Mouse (Mus musculus) neural tube, embryonic 11.5 days (tissue): ENCODE results near the gene Klk14. TPM values are rescaled to one million over a fixed set of nuclear protein-coding genes. Genes with fewer than 3 reads are reported as not detected.
"Not testable (repeated sequence)": the region's sequence is repeated elsewhere in the genome, so short reads cannot be mapped to it uniquely, and the experiment has no call there.

Experiments used
- ATAC-seq: fragments of 200-750 bp; cut with Nextera tagmentation; 2 replicates; pipeline ENCODE4 v1.8.0; 2017; ENCODE audit warnings: moderate number of reproducible peaks, mild to moderate bottlenecking, moderate TSS enrichment, moderate library complexity; ENCODE audit not compliant: insufficient read depth, low FRiP score, low TSS enrichment
- DNase-seq: peaks from one replicate; pipeline ENCODE4 v3.0.0-alpha.2; 2015; ENCODE audit warnings: low spot score
- H3K27ac ChIP-seq: fragments of 300-500 bp; sonication (generic); 2 replicates; pipeline ENCODE4 v1.5.1; 2014; ENCODE audit warnings: low read depth, mild to moderate bottlenecking, low read length
- H3K27me3 ChIP-seq: fragments of 300-500 bp; sonication (generic); 2 replicates; pipeline ENCODE4 v1.6.1; 2014; ENCODE audit warnings: mild to moderate bottlenecking, low read length, mixed read lengths; ENCODE audit not compliant: control insufficient read depth, insufficient read depth
- H3K36me3 ChIP-seq: fragments of 300-500 bp; sonication (generic); 2 replicates; pipeline ENCODE4 v1.6.1; 2014; ENCODE audit warnings: mild to moderate bottlenecking, low read length, moderate library complexity, mixed read lengths; ENCODE audit not compliant: control insufficient read depth, insufficient read depth
- H3K4me1 ChIP-seq: fragments of 300-500 bp; sonication (generic); 2 replicates; pipeline ENCODE4 v1.6.1; 2014; ENCODE audit warnings: low read length, mixed read lengths; ENCODE audit not compliant: control insufficient read depth, insufficient read depth
- H3K4me2 ChIP-seq: fragments of 300-500 bp; sonication (generic); 2 replicates; pipeline ENCODE4 v1.6.1; 2014; ENCODE audit warnings: low read depth, mild to moderate bottlenecking, moderate library complexity
- H3K4me3 ChIP-seq: fragments of 300-500 bp; sonication (generic); 2 replicates; pipeline ENCODE4 v1.5.1; 2014; ENCODE audit warnings: low read depth, low read length
- H3K9ac ChIP-seq: fragments of 300-500 bp; sonication (generic); 2 replicates; pipeline ENCODE4 v1.6.1; 2014; ENCODE audit warnings: mild to moderate bottlenecking, low read length
- H3K9me3 ChIP-seq: fragments of 300-500 bp; sonication (generic); 2 replicates; pipeline ENCODE4 v1.6.1; 2016; ENCODE audit warnings: low read length; ENCODE audit not compliant: control insufficient read depth
- WGBS: fragments of 180-500 bp; shearing (Covaris S2); extraction: QIAGEN DNeasy Blood & Tissue Kit; methylation state at CpG from one replicate; pipeline ENCODE4 v1.1.7; 2014; 5-methylcytosine and 5-hydroxymethylcytosine counted together
- polyA plus RNA-seq: library from polyadenylated mRNA; unstranded; fragments of >200 nt; fragmentation: Nextera tagmentation; extraction: Ambion mirVana; gene quantifications from 2 replicates; pipeline ENCODE4 v1.2.1, GENCODE M21; 2014

The Klk14 gene
- polyA plus RNA-seq, 1 experiment from 2014 or later, result not detected

DNA sequence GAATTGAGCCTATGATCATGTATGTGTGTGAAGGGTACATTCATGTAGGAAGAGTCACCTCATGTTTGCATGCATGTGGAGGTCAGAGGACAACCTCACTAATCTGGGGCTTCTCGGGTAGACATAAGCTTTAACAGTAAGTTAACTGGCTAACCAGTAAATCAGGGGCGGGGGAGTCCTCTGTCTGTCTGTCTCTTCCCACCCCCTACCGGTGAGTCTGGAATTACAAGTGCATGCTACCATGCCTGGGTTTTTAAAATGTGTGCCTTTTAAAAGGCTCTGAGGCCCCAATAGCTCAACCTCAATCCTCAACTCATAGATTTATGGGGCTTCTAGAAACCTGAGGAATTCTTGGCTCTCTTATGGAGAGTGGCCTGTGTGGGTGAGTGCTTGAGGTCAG lies 21.6 kb upstream of the Klk14 start:
- Histone ChIP-seq H3K4me1 (peaks cover 6% of the 10 kb centered on the region; the same call in 1 of the 2 replicates), H3K9me3 (no peaks in the 10 kb centered on the region), H3K36me3 (no peaks in the 10 kb centered on the region), H3K4me3 (no peak overlapping the region), H3K27ac (no peak overlapping the region), H3K9ac (no peak overlapping the region), H3K27me3 (no peaks in the 10 kb centered on the region), H3K4me2 (no peak overlapping the region)
- WGBS, result 25% methylated on average over 3 of the region's 3 CpGs
- DNase-seq (no peak), ATAC-seq (no peak)

GRCm38 (mm10) chr7:43671064-43671808 lies 19.0 kb upstream of the Klk14 start:
- H3K27me3 ChIP-seq, result no peaks in the 10 kb centered on the region
- peak overlapping the region; percentile 25 for H3K4me2 ChIP-seq
- WGBS, result 69% methylated on average over 11 of the region's 11 CpGs
- peak overlapping the region; percentile 33 for H3K9ac ChIP-seq
- ATAC-seq, result peak; percentile 8
- peak overlapping the region; percentile 66 for H3K4me3 ChIP-seq
- H3K9me3 ChIP-seq, result no peaks in the 10 kb centered on the region
- no peak for DNase-seq
- no peak overlapping the region for H3K27ac ChIP-seq
- peaks cover 4% of the 10 kb centered on the region for H3K36me3 ChIP-seq
- peaks cover 6% of the 10 kb centered on the region; the same call in 1 of the 2 replicates for H3K4me1 ChIP-seq

DNA sequence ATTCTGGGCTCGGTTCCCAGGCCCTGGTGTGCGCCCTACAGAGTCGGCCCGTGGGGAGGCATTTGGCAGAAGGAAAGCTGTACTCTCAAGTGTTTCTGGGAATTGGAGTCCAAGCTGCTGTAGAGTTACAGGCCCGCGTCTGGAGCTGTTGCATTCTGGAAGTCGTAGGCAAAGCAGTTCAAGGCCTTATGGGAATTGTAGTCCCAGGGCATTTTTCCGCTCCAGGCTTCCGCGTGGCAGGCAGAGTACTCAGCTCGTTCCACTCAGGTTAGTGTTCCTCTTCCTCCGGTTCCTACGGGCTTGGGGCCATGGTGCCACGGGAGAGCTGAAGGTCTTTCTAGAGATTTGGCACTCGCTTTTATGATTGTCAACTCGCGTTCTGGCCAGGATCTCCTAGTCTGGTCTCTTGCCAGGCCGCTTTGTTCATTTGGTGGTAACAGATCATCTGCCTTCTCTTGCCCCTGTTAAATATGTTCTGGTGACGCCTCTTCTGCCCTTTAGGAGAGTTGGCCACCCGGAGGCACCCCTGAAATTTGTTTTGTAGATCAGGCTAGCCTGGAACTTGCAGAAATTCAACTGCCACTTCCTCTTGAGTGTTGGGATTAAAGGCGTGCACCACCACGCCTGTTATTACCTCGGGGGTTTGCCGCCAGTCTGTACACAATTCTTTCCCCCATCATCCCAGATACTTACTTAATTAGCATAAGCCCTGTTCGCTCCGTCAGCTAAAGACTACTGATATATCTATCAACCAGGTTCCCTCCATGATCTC lies 18.2 kb upstream of the Klk14 start, which contains the start of gene Ctu1:
Ctu1 (plus strand) TSS at position 208 of the 772 bp plus-strand sequence.
- Histone ChIP-seq H3K4me3 (peak within 1 kb of the TSS; percentile 66), H3K27ac (peak within 1 kb of the TSS; percentile 14; the same call in 1 of the 2 replicates), H3K36me3 (peaks cover 12% of the 10 kb centered on the region), H3K27me3 (no peaks in the 10 kb centered on the region), H3K4me1 (peaks cover 6% of the 10 kb centered on the region; the same call in 1 of the 2 replicates), H3K9me3 (no peaks in the 10 kb centered on the region), H3K9ac (peak within 1 kb of the TSS; percentile 84), H3K4me2 (peak within 1 kb of the TSS; percentile 79)
- under 1% methylated on average over 26 of the region's 26 CpGs for WGBS
- ATAC-seq, result peak; percentile 91
- DNase-seq, result peak; percentile 87

- no peak for ATAC-seq
- DNase-seq, result no peak
- peak overlapping the region; percentile 66 for H3K4me3 ChIP-seq
- H3K27ac ChIP-seq, result no peak overlapping the region; the same call in 1 of the 2 replicates
- peak overlapping the region; percentile 84 for H3K9ac ChIP-seq
- WGBS, result 19% methylated on average over 10 of the region's 10 CpGs
- peaks cover 19% of the 10 kb centered on the region for H3K36me3 ChIP-seq
- no peaks in the 10 kb centered on the region for H3K27me3 ChIP-seq
- H3K4me2 ChIP-seq, result peak overlapping the region; percentile 79
- H3K4me1 ChIP-seq, result peaks cover 6% of the 10 kb centered on the region; the same call in 1 of the 2 replicates
- no peaks in the 10 kb centered on the region for H3K9me3 ChIP-seq
These were observed 17.5 kb upstream of the Klk14 start for GRCm38 (mm10) chr7:43672581-43673260.

DNA sequence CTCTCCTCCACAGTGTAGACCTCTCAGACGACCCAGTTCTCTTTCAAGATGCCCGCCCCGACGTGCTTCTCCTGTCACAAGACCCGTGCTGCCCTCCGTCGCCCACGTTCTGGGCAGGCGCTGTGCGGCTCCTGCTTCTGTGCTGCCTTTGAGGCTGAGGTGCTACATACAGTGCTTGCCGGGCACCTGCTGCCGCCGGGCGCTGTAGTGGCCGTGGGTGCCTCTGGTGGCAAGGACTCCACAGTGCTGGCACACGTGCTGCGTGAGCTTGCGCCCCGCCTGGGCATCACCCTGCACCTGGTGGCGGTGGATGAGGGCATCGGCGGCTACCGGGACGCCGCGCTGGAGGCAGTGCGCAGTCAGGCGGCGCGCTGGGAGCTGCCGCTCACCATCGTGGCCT lies 15.1 kb upstream of the Klk14 start:
- no peak overlapping the region for H3K9ac ChIP-seq
- peaks cover 6% of the 10 kb centered on the region; the same call in 1 of the 2 replicates for H3K4me1 ChIP-seq
- no peak overlapping the region for H3K4me2 ChIP-seq
- no peak for ATAC-seq
- no peak overlapping the region for H3K27ac ChIP-seq
- H3K36me3 ChIP-seq, result peaks cover 20% of the 10 kb centered on the region
- no peak for DNase-seq
- no peak overlapping the region for H3K4me3 ChIP-seq
- no peaks in the 10 kb centered on the region for H3K27me3 ChIP-seq
- WGBS, result 90% methylated on average over 32 of the region's 32 CpGs
- no peaks in the 10 kb centered on the region for H3K9me3 ChIP-seq

DNA sequence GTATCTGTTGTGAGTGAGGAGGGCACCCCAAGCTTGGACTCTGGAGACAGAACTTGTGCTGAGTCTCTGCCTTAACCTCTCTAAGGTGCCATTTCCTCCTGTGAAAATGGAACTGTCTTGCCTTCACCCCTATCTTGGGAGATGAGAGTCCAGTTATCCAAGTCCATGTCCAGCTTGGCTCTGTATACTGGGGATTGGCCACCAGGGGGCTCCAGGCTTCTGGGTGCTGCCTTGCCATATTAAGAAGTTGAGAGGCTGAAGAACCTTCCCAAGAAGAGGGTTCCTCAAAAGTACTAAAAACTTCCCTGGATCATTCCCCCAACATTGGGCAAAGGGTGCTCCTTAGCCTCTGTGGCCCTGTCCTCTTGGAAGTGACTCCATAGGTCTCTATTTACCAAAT lies 11.7 kb upstream of the Klk14 start:
- H3K9me3 ChIP-seq, result no peaks in the 10 kb centered on the region
- ATAC-seq (no peak), DNase-seq (peak; percentile 35)
- no peak overlapping the region for H3K9ac ChIP-seq
- H3K4me3 ChIP-seq, result no peak overlapping the region
- H3K4me1 ChIP-seq, result no peaks in the 10 kb centered on the region
- no peaks in the 10 kb centered on the region for H3K27me3 ChIP-seq
- peaks cover 20% of the 10 kb centered on the region for H3K36me3 ChIP-seq
- H3K4me2 ChIP-seq, result no peak overlapping the region
- no peak overlapping the region for H3K27ac ChIP-seq

DNA sequence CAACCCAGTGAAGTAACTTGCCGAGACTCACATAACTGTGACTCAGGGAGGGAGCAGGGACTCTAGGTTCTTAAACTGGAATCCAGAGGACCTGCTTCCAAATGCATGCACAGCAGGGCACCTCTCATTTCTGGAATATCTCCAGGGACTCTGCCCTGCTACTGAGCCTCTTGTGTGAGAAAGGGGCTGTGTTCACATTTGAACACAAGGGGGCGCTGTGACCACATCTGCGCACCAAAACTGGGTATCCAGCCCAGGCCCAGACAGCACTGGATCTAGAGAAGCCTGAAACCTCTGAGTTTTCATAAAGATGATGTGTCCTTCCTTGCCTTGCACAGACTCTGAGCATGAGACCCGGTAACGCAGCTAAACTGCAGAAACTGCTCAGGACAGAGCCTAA lies 9.3 kb upstream of the Klk14 start:
- Histone ChIP-seq H3K27me3 (no peaks in the 10 kb centered on the region), H3K36me3 (peaks cover 16% of the 10 kb centered on the region), H3K27ac (no peak overlapping the region), H3K9me3 (no peaks in the 10 kb centered on the region), H3K9ac (no peak overlapping the region), H3K4me1 (no peaks in the 10 kb centered on the region), H3K4me2 (no peak overlapping the region), H3K4me3 (no peak overlapping the region)
- 23% methylated on average over 5 of the region's 5 CpGs for WGBS
- DNase-seq, result peak; percentile 70
- ATAC-seq, result no peak; the same call in 1 of the 2 replicates

DNA sequence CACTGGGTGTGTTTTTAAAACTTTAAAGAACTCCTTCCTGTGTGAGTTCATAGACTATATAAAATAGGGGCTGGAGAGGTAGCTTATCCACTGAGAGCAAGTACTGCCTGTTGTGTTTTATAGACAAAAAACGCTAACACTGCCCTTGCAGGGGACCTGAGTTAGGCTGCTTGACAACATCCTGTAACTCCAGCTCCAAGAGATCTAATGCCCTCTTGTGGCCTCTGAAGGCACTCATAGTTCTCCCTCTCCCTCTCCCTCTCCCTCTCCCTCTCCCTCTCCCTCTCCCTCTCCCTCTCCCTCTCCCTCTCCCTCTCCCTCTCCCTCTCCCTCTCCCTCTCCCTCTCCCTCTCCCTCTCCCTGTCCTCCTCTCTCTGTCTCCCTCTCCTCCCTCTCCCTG lies 7.7 kb upstream of the Klk14 start:
- H3K9ac ChIP-seq, H3K27ac ChIP-seq, H3K4me1 ChIP-seq, H3K9me3 ChIP-seq, H3K36me3 ChIP-seq, H3K4me2 ChIP-seq, DNase-seq, H3K4me3 ChIP-seq, ATAC-seq, H3K27me3 ChIP-seq: not testable (repeated sequence)
- WGBS, result 6% methylated on average over 1 of the region's 1 CpGs
